Mouse (Mus musculus) adrenal gland, postnatal 36 days (tissue): ENCODE results near the gene Sox5. TPM values are rescaled to one million over a fixed set of nuclear protein-coding genes. Genes with fewer than 3 reads are reported as not detected.

ENCODE experiments used
- DNase-seq, 2 experiments: peaks; one replicate each; pipeline ENCODE4 v3.0.0; 2021; ENCODE audit warnings: mixed read lengths in 1 of 2
- total RNA-seq, 2 experiments: library from RNA; stranded (reverse); gene quantifications; 2 replicates each; pipeline ENCODE4 v1.2.3; 2021

The Sox5 gene
- total RNA-seq, 2 experiments from 2014 or later, result 9.5 to 29.2 TPM

DNA sequence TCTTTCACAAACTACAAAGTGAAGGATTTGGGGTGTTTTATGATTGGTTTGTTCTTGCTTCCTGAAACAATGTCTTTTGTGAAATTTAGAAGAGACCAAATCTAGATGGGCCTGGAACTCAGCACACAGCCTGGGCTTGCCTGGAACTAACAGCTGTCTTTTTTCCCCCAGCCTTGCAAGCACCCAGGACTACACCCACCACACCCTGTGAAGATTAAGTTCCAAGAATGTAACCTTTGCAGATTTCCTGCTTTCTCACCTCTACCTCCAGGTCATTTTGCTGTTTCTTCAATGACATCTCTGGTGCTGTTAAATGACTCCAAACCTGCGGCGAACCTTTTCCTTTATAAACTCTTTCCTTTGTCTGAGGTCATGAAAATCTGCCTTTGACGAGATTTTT, 455.0 kb downstream of the Sox5 start:
- DNase-seq, result no peak

- DNase-seq, result no peak
These were observed 458.4 kb downstream of the Sox5 start for GRCm38 (mm10) chr6:144323372-144323771.

DNA sequence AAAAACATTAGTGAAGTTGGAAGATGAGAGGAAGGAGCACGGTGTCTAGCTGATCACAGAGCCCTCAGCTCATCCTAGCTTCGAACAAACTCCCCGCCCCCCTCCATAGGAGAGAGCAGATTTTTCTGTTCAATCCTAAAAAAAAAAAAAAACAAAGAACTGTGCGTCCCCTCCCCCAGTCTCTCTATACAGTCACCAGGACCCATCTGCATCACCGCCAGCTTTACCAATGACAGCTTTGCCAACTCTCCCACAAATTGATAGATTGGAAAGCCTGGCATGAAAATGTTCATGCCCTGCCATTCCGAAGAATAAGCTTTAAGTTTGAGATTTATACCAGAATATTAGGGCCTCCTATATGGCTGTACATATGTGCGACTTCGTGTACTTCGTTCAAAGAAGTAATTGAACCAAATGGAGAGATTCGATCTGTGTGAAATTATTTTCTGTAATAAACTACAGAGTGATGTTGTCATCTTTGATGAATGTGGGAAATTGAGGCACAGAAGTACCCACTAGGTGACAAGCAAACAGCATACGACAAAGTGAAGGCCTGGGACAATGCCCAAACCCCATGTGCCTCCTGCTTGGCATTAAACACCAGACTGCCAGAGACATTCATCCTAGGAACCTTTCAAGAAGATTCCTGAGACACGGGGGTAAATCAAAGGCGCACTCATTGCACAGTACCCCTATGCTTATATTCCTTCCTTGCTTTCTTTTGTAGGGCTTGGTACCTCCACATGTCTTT, 459.3 kb downstream of the Sox5 start:
- DNase-seq, result no peak

DNA sequence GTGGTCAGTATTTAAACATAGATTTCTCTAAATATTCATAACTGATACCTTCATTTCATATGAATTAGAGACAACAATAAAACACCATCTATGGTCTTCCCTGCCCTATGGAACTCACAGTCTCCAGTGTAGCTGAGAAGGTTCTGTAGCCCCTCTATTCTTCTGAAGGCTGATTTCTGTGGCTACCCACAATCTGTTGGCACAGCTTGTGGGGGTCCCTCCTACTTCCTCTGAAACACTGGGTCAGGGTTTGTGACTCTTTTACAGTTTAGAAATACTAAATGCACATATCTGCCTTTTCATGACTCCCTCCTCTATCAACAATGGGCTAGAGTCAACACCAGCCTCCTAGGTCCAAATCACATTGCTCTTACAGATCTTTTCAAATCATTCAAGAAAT, 461.4 kb downstream of the Sox5 start:
- no peak for DNase-seq

DNA sequence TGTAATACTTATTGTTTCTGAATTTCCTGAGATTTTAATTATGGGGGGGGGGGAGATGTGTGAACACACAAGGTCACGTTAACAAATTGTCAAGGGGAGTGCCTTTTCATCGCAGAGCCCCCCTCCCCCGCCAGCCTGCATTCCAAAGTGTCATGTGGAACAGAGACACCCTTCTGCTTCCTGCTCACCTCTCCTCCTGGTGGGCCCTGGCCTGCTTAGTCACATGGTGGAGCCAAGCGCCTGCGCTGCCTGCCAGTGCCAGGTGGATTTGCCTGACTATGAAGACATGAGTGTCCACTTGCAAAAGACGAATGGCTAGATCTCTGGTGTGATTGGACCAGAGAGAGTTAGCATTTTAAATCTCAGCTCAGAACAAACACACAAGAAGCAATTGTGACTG, 462.1 kb downstream of the Sox5 start:
- DNase-seq, result no peak

- no peak for DNase-seq
These were observed 468.7 kb downstream of the Sox5 start for GRCm38 (mm10) chr6:144312781-144313754.

DNA sequence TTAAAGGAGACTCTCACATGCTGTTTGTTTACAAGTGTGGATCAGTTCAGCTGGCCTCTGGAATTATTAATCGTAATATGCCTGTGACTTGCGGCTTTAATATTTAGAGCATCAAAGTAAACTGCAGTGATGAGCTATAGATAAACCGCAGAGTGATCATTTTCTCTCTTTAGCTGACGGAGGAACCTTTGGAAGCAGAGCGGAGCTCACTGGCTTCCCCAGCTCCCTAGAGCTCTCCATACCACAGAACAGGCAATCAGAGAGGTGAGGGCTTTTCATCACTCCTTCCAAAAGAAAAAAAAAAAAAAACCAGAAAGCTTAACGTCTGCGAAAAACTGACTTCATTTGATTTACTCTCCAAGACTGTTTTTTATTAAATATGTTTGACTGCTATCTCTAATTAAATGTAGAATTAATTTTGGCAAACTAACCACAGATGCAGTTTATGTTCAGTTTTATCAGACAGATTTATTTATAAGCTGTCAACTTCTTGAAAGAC, 469.4 kb downstream of the Sox5 start:
- DNase-seq, result no peak

DNA sequence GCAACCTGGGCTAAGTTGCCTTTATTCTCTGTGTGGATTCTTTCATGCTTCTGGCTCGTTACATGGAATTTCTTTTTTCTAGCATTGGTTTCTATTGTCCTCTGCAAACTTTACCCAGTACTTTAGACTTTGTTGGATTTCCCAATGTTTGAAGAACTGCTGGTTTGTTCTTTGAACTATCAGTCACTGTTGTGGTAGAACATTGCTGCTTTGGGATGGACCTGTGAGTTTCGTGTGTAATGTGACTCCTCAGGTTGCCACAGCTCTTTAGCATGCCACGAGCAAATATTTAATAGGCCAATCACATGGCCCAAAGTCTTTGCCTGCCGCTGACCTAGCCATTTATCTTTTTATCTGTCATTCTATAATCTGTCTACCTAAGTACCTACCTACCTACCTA, 470.0 kb downstream of the Sox5 start:
- no peak for DNase-seq

DNA sequence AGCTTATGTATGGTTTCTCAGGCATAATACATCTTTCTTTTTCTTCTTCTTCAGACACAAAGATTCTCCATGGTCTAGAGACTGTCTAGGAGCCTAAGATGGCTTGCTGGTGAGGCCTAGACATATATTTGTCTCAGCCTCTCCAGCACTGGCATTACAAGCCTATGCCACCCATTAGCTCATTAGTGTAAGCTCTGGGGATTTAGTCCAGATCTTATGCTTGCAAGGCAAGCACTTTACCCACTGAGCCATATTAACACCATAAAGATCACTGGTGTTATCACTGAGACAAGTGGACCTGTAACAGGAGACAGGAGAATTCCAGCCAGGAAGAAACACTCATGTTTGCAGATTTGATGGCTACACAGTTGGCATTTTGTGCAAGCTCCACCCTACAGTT, 472.6 kb downstream of the Sox5 start:
- DNase-seq, result no peak

DNA sequence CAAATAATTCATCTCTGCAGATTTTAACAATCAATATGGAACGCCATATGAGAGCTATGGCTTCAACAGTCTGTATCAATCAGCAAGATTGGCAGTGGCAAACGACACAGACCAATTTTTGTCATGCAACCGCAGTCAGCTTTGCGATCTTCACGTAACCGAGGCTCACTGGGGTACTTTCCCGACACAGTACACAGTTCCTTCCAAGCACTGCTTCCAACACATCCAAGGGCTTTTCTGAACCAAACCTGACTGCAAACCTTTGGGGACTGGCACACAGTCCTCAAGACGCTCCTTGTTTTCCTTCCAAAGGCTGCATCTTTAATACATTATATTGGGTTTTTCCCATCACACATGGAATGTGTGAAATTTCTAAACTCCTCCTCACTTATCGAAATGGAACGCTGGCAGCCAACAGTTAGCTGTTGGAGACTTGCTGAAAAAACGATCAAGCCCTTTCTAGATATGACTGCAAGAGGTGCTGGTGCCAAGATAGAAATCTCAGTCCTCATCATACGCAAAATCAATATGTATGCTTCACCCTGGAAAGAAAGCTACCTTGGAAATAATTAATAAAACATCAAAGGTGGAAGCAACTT, 474.1 kb downstream of the Sox5 start:
- DNase-seq, result no peak

GRCm38 (mm10) chr6:144302823-144303222, 479.0 kb downstream of the Sox5 start:
- no peak for DNase-seq

- no peak for DNase-seq
These were observed 480.7 kb downstream of the Sox5 start for GRCm38 (mm10) chr6:144301082-144301481.

DNA sequence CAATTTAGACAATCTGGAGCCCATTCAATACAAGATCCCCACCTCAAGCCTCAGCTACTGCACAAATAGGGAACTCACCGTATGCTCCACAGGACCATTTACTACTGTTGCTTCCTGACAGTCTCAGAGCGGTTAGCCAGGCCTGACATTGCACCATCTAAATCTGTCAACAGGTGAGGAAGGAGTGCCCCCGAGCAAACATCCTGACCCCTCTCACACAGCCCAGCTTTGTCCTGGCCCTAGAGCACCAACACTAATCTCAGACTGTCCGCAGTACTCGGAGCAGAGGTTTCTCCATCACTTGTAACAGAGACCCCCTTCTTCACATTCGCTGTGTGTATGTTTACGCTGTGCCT, 482.3 kb downstream of the Sox5 start:
- DNase-seq, result no peak

DNA sequence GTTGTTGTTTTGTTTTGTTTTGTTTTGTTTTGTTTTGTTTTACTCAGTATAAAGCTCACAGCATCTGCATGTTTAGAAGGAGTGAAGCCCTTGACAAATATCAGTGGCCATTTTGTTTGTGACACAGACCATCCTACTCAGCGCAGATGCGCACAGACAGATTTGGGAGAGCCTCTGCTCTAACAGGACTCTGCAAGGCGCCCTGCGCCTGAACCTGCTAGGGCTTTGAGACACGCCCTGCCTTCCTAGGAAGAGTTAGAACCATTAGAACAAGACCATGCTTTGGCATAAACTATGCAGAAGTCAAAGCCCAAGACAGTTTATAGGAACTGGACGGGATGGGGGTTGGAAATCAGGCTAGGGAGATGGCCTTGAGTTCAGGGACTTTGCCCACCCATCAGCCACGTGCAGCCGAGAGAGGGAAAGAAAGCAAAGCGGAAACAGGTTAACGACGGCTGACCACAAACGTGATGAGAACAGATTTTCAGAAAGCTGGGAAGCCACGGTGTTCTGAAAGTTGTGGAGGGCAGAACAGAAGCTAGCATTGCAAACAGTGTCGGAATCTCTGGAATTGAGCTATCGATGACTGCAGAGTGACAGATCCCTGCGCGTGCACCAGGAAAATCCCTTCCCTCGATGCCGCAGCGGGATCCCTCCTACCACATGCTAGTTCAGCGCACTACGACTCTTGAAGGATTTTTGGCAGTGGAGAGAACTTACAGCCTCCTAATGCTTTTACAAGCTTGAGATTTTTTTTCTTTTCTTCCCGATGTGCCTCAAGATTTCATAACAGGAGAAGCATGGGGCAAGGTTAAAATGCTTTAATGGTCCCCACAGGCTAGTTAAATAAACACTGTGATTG, 482.9 kb downstream of the Sox5 start:
- DNase-seq, result no peak

GRCm38 (mm10) chr6:144297846-144298245, 483.9 kb downstream of the Sox5 start:
- no peak for DNase-seq

DNA sequence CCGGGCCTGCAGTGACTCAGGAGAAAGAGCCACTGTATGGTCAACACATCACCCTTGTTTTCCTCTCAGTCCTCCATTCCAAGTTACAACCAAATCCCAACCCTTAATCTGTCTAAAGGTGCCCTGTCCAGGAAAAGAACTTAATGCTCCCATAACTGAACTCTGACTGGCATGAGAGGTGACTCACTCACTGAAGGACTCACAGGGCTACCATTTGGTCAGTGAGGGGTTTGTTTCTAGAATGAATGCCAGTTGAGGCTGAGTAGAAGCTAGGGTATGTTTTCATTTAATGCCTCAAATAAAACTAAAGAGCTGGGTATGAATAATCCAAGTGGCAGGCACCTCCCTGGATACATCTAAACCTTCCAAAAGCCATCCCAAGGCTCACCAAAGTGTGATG, 484.6 kb downstream of the Sox5 start:
- DNase-seq, result no peak

DNA sequence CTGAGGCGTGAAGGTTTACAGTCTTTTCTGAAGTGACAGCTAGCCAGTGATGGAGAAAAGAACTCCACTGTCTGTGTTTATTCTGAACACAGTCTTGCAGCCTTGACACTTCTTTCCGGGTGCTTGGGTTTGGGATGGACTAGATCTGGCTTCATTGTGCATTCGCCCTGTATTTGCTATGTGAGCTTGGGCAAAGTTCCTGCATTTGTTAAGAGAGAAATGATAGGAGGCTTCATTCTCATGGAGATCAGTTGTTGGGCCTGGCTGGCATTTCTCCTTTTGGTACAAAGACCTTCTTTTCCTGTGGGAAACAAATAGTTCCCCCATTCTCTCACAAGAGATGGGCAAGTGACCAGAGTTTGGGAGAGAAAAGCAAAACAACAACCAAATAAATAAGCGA, 490.3 kb downstream of the Sox5 start:
- no peak for DNase-seq

GRCm38 (mm10) chr6:144286122-144286521, 495.7 kb downstream of the Sox5 start:
- DNase-seq, result peak; percentile 4 to 30

GRCm38 (mm10) chr6:144283191-144283590, 498.6 kb downstream of the Sox5 start:
- no peak for DNase-seq

GRCm38 (mm10) chr6:144282756-144283155, 499.0 kb downstream of the Sox5 start:
- no peak for DNase-seq

DNA sequence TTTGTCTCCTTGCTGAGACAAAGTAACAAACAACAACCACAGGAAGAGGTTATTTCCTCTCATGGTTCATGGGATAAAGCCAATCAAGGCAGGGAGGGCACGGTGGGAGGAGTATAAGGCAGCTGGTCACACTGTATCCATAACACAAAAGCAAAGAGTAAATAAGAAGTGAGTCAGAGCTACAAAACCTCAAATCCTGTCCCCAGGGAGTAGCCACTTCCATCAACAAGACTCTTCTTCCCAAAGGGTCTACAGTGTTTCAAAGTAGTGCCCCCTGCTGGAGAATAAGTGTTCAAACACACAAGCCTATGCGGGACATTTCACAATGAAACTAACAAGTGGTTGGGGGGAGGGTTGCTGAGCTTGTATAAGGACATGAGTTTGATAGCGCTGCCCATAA, 500.1 kb downstream of the Sox5 start:
- DNase-seq, result no peak
